Mouse (Mus musculus): ENCODE measurements at regions not wholly inside any gene's neighbourhood (a gene's known extent, or its start where the extent isn't known, plus 50 kb on each side); places are given as distances from the start of the nearest gene placed in this dataset.

- in situ Hi-C loops (cut with MboI, MseI), result no loop called here
These were observed 193.8 kb downstream of the Rassf9 start for GRCm38 (mm10) chr10:102705848-102706247.

- in situ Hi-C loops (cut with MboI, MseI), result no loop called here
These were observed 182.8 kb downstream of the Rassf9 start for GRCm38 (mm10) chr10:102694810-102695209.

GRCm38 (mm10) chr10:102689966-102690365, 177.9 kb downstream of the Rassf9 start:
- in situ Hi-C loops (cut with MboI, MseI), result no loop called here

- in situ Hi-C loops (cut with MboI, MseI), result no loop called here
These were observed 174.8 kb downstream of the Rassf9 start for GRCm38 (mm10) chr10:102686667-102687397.

GRCm38 (mm10) chr10:102685833-102686434, 173.9 kb downstream of the Rassf9 start:
- in situ Hi-C loops (cut with MboI, MseI), result no loop called here

GRCm38 (mm10) chr10:102667359-102667758, 155.3 kb downstream of the Rassf9 start:
- in situ Hi-C loops (cut with MboI, MseI), result no loop called here

- in situ Hi-C loops (cut with MboI, MseI), result no loop called here
These were observed 147.7 kb downstream of the Rassf9 start for GRCm38 (mm10) chr10:102659683-102660082.

- in situ Hi-C loops (cut with MboI, MseI), result no loop called here
These were observed 124.5 kb downstream of the Rassf9 start for GRCm38 (mm10) chr10:102636507-102636906.

GRCm38 (mm10) chr10:102633438-102633837, 121.4 kb downstream of the Rassf9 start:
- in situ Hi-C loops (cut with MboI, MseI), result no loop called here

GRCm38 (mm10) chr10:102628609-102629008, 116.6 kb downstream of the Rassf9 start:
- in situ Hi-C loops (cut with MboI, MseI), result no loop called here

- in situ Hi-C loops (cut with MboI, MseI), result no loop called here
These were observed 111.9 kb downstream of the Rassf9 start for GRCm38 (mm10) chr10:102623895-102624294.

- in situ Hi-C loops (cut with MboI, MseI), result no loop called here
These were observed 110.6 kb downstream of the Rassf9 start for GRCm38 (mm10) chr10:102622583-102623008.

GRCm38 (mm10) chr10:102618711-102619110, 106.7 kb downstream of the Rassf9 start:
- in situ Hi-C loops (cut with MboI, MseI), result no loop called here

GRCm38 (mm10) chr10:102615962-102616595, 104.1 kb downstream of the Rassf9 start:
- in situ Hi-C loops (cut with MboI, MseI), result no loop called here
